Mouse (Mus musculus) liver, adult (tissue): ENCODE data around the gene Slfn5.

ENCODE experiments used
- GATA4 ChIP-seq: IDR thresholded peaks from 2 replicates; pipeline ENCODE4 v1.6.1; 2014; ENCODE audit warnings: mild to moderate bottlenecking, low read length; ENCODE audit not compliant: insufficient replicate concordance

Gene Slfn5

GRCm38 (mm10) chr11:82989357-82989756 is 38.2 kb downstream of the Slfn5 start:
- TF ChIP-seq GATA4: no peak

GRCm38 (mm10) chr11:82991469-82992166 is 40.5 kb downstream of the Slfn5 start, which contains the start of gene Slfn9:
Slfn9 (minus strand) TSS chr11:82991830.
- no peak for TF ChIP-seq GATA4

- TF ChIP-seq GATA4: no peak
Observed at GRCm38 (mm10) chr11:83013356-83013755, 62.2 kb downstream of the Slfn5 start.
